Mouse (Mus musculus): ENCODE measurements around the gene Cdyl. TPM values are rescaled to one million over a fixed set of nuclear protein-coding genes. Genes with fewer than 3 reads are reported as not detected.
A peak's percentile ranks its signal among the peaks of the same experiment; 100 is the strongest.

Gene Cdyl
- polyA plus RNA-seq, 1 experiment: 41.1 TPM

DNA sequence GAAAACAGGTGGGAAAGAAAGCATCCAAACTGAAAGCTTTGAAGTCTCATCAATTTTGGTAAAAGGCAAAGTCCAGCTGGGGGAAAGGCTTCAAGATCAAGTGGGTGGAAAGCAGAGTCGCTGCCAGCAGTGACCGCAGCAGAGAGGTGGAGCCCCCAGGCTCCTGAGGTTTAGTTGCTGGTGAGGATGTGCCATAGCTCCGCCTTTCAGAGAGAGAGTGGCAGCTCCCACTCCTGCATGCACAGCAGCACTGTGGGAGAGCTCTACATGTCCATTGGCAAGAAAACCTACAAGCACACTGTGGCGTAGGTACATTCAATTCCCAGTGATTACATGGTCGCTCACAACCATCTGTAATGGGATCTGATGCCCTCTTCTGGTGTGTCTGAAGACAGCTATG, 219.4 kb downstream of the Cdyl start:
- TF ChIP-seq EP300 (IDR thresholded peaks at IDR 0.05; ENCODE audit: insufficient read depth, low read depth, low read length) (no peak), CTCF (IDR thresholded peaks at IDR 0.05; ENCODE audit: low read depth, low read length) (no peak), POLR2A (IDR thresholded peaks at IDR 0.05; ENCODE audit: insufficient read depth, low read length) (no peak)
- H3K4me1 ChIP-seq (ENCODE audit: control insufficient read depth, insufficient read depth, low read length): peaks cover 2% of the 10 kb centered on the region
- no peak overlapping the region for H3K4me3 ChIP-seq (ENCODE audit: low read depth, low read length)
- H3K9me3 ChIP-seq (replicated peaks; ENCODE audit: control insufficient read depth, insufficient read depth, low read length, poor library complexity, severe bottlenecking): no peaks in the 10 kb centered on the region
- H3K27me3 ChIP-seq (ENCODE audit: control insufficient read depth, insufficient read depth, low read length, poor library complexity, severe bottlenecking): no peaks in the 10 kb centered on the region
- H3K36me3 ChIP-seq (ENCODE audit: control insufficient read depth, insufficient read depth, low read length, poor library complexity, severe bottlenecking): no peaks in the 10 kb centered on the region
- no peak overlapping the region for H3K27ac ChIP-seq (ENCODE audit: insufficient read depth, low read length)
- H3K9ac ChIP-seq (ENCODE audit: low read depth, poor library complexity, severe bottlenecking): no peak overlapping the region

DNA sequence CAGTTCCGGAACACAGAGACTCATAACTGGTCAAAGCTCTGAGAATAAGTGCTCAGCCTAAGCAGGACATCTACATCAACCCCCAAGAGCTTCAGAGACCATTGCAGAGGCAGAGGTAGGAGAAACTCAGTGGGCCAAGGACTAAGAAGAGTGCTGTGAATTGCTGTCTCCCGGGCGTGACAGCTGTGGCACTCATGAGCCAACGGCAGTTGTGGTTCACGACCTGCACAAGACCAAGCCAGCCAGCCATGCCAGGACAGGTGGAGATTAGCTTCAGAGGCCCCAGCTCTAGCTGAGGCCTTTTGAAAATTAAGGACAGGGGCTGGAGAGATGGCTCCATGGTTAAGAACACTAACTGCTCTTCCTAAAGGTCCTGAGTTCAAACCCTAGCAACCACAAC, 219.9 kb downstream of the Cdyl start:
- H3K9ac ChIP-seq (ENCODE audit: low read depth, poor library complexity, severe bottlenecking): no peak overlapping the region

DNA sequence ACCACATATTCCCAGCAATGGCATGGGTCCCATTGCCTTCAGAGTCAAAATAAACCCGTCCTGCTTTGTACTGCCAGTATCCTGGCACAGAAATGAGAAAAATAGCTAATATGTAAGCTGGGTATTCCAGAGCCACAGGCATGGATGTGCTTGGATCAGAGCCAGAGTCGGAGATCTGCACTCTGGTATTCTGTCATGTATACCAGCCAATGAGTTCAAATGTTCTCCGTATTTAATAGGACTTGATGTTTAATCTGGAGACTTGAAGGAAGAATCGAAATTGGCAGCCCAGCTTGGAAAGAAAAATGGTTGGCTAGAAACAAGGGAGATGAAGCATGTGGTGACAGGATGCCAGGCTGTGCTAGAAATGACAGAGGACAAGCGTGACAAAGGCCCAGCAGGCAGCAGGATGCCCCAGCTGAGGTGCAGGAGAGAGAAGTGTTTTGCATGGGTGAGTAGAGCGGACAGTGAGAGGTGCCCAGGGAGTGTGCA, 221.0 kb downstream of the Cdyl start:
- Histone ChIP-seq H3K4me1 (ENCODE audit: control insufficient read depth, insufficient read depth, low read length) (peaks cover 2% of the 10 kb centered on the region), H3K36me3 (ENCODE audit: control insufficient read depth, insufficient read depth, low read length, poor library complexity, severe bottlenecking) (no peaks in the 10 kb centered on the region), H3K9ac (ENCODE audit: low read depth, poor library complexity, severe bottlenecking) (no peak overlapping the region), H3K4me3 (ENCODE audit: low read depth, low read length) (no peak overlapping the region), H3K27me3 (ENCODE audit: control insufficient read depth, insufficient read depth, low read length, poor library complexity, severe bottlenecking) (no peaks in the 10 kb centered on the region), H3K27ac (ENCODE audit: insufficient read depth, low read length) (no peak overlapping the region), H3K9me3 (replicated peaks; ENCODE audit: control insufficient read depth, insufficient read depth, low read length, poor library complexity, severe bottlenecking) (no peaks in the 10 kb centered on the region)
- TF ChIP-seq CTCF (IDR thresholded peaks at IDR 0.05; ENCODE audit: low read depth, low read length) (no peak), EP300 (IDR thresholded peaks at IDR 0.05; ENCODE audit: insufficient read depth, low read depth, low read length) (no peak), POLR2A (IDR thresholded peaks at IDR 0.05; ENCODE audit: insufficient read depth, low read length) (no peak)

More for the DNA sequence above, 219.9 kb downstream of the Cdyl start:
- Histone ChIP-seq H3K4me1 (ENCODE audit: control insufficient read depth, insufficient read depth, low read length) (peaks cover 2% of the 10 kb centered on the region), H3K36me3 (ENCODE audit: control insufficient read depth, insufficient read depth, low read length, poor library complexity, severe bottlenecking) (no peaks in the 10 kb centered on the region), H3K4me3 (ENCODE audit: low read depth, low read length) (no peak overlapping the region), H3K9me3 (replicated peaks; ENCODE audit: control insufficient read depth, insufficient read depth, low read length, poor library complexity, severe bottlenecking) (no peaks in the 10 kb centered on the region), H3K27ac (ENCODE audit: insufficient read depth, low read length) (no peak overlapping the region), H3K27me3 (ENCODE audit: control insufficient read depth, insufficient read depth, low read length, poor library complexity, severe bottlenecking) (no peaks in the 10 kb centered on the region)
- TF ChIP-seq POLR2A (IDR thresholded peaks at IDR 0.05; ENCODE audit: insufficient read depth, low read length): no peak
- no peak for TF ChIP-seq EP300 (IDR thresholded peaks at IDR 0.05; ENCODE audit: insufficient read depth, low read depth, low read length)
- TF ChIP-seq CTCF (IDR thresholded peaks at IDR 0.05; ENCODE audit: low read depth, low read length): no peak

DNA sequence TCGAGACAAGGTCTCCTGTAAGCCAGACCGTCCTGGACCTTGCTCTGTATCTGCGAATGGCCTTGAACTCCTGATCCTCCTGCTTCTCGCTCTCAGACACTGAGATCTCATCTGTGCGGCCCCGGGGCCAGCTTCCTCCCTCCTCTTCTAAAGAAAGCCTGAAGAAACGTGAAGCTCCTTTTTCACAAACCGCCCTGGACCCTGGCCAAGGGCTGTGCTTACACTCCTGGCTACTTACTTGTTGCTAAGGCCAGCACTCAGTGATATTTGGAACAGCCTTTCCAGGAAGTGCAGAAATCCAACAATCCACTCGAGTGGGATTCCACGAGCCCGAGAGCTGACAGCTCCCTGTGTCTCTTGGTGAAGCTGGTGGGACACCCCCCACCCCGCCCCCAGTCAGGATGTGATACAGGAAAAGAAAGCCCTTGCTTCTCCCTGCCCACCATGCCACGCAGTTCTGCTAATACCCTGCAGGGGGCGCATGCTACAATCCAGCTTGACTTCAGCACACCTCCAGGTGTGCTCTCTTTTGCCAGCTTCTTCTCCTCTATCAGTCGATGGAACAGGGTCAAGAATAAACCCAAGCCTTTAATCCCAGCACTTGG, 226.6 kb downstream of the Cdyl start:
- H3K9me3 ChIP-seq (replicated peaks; ENCODE audit: control insufficient read depth, insufficient read depth, low read length, poor library complexity, severe bottlenecking): no peaks in the 10 kb centered on the region
- H3K36me3 ChIP-seq (ENCODE audit: control insufficient read depth, insufficient read depth, low read length, poor library complexity, severe bottlenecking): no peaks in the 10 kb centered on the region
- TF ChIP-seq CTCF (IDR thresholded peaks at IDR 0.05; ENCODE audit: low read depth, low read length) (peak; percentile 87), EP300 (IDR thresholded peaks at IDR 0.05; ENCODE audit: insufficient read depth, low read depth, low read length) (no peak), POLR2A (IDR thresholded peaks at IDR 0.05; ENCODE audit: insufficient read depth, low read length) (no peak)

DNA sequence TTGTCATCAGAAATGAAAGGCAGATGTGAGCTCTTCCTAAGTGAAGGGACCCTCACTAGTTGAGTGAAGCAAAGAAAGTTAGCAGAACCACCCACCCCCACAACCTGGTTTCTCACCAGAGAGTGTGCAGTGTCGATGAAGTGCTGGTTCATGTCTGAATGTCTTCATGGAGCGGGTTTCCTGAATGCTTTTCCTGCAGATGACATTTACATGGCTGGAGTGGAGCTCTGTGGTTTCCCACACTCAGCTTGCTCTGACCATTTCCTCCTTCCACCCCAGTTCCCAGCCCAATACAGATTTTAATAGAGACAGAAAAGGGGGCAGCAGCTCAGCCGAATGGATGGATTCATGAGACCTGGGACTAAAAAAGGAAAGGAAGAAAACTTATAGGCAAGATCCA, 233.2 kb downstream of the Cdyl start:
- H3K9ac ChIP-seq (ENCODE audit: low read depth, poor library complexity, severe bottlenecking): no peak overlapping the region
- H3K4me1 ChIP-seq (ENCODE audit: control insufficient read depth, insufficient read depth, low read length): no peaks in the 10 kb centered on the region
- no peak for TF ChIP-seq EP300 (IDR thresholded peaks at IDR 0.05; ENCODE audit: insufficient read depth, low read depth, low read length)
- no peak for TF ChIP-seq CTCF (IDR thresholded peaks at IDR 0.05; ENCODE audit: low read depth, low read length)
- no peak overlapping the region for H3K27ac ChIP-seq (ENCODE audit: insufficient read depth, low read length)
- H3K4me3 ChIP-seq (ENCODE audit: low read depth, low read length): no peak overlapping the region
- H3K9me3 ChIP-seq (replicated peaks; ENCODE audit: control insufficient read depth, insufficient read depth, low read length, poor library complexity, severe bottlenecking): no peaks in the 10 kb centered on the region
- peaks cover 7% of the 10 kb centered on the region; the same call in 1 of the 2 replicates for H3K36me3 ChIP-seq (ENCODE audit: control insufficient read depth, insufficient read depth, low read length, poor library complexity, severe bottlenecking)
- H3K27me3 ChIP-seq (ENCODE audit: control insufficient read depth, insufficient read depth, low read length, poor library complexity, severe bottlenecking): no peaks in the 10 kb centered on the region

More for the DNA sequence above, 226.6 kb downstream of the Cdyl start:
- Histone ChIP-seq H3K27ac (ENCODE audit: insufficient read depth, low read length) (no peak overlapping the region), H3K4me3 (ENCODE audit: low read depth, low read length) (no peak overlapping the region), H3K4me1 (ENCODE audit: control insufficient read depth, insufficient read depth, low read length) (peaks cover 2% of the 10 kb centered on the region), H3K27me3 (ENCODE audit: control insufficient read depth, insufficient read depth, low read length, poor library complexity, severe bottlenecking) (no peaks in the 10 kb centered on the region), H3K9ac (ENCODE audit: low read depth, poor library complexity, severe bottlenecking) (no peak overlapping the region)

DNA sequence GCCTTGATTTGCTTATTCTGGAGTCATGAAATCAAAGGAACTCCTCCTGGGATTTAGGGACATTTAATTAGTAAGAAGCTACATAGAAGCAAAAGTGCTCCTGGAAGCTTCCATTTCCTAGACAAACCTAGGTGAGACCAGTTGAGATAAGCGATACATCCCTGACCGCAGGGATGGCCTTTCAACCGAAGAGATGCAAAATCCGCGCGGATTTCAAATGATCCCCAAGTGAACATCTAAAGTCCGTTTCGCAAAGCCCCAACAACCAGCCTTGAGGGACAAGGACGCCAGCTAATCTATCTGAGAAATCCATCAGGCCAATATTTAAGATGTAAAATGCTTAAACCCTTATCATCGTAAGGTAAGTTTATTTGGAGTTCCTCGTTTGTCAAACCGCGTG, 245.7 kb downstream of the Cdyl start:
- H3K4me3 ChIP-seq (ENCODE audit: low read depth, low read length): peak overlapping the region; percentile 82
- H3K27ac ChIP-seq (ENCODE audit: insufficient read depth, low read length): no peak overlapping the region
- 0 out of 2 replicates have a peak, but pooled peaks cover 4% of the 10 kb centered on the region for H3K36me3 ChIP-seq (ENCODE audit: control insufficient read depth, insufficient read depth, low read length, poor library complexity, severe bottlenecking)
- TF ChIP-seq EP300 (IDR thresholded peaks at IDR 0.05; ENCODE audit: insufficient read depth, low read depth, low read length): no peak
- TF ChIP-seq CTCF (IDR thresholded peaks at IDR 0.05; ENCODE audit: low read depth, low read length): no peak
- TF ChIP-seq POLR2A (IDR thresholded peaks at IDR 0.05; ENCODE audit: insufficient read depth, low read length): no peak
- H3K27me3 ChIP-seq (ENCODE audit: control insufficient read depth, insufficient read depth, low read length, poor library complexity, severe bottlenecking): no peaks in the 10 kb centered on the region
- H3K9ac ChIP-seq (ENCODE audit: low read depth, poor library complexity, severe bottlenecking): peak overlapping the region; percentile 46
- H3K9me3 ChIP-seq (replicated peaks; ENCODE audit: control insufficient read depth, insufficient read depth, low read length, poor library complexity, severe bottlenecking): no peaks in the 10 kb centered on the region
- H3K4me1 ChIP-seq (ENCODE audit: control insufficient read depth, insufficient read depth, low read length): no peaks in the 10 kb centered on the region

Measured in ES-Bruce4 (cell line).